Mouse (Mus musculus) common myeloid progenitor, adult 5-6 weeks (primary cell): ENCODE results near the gene Psmc5. TPM values are rescaled to one million over a fixed set of nuclear protein-coding genes. Genes with fewer than 3 reads are reported as not detected.

Experiments used
- ATAC-seq: replicated peaks from 2 replicates; pipeline ENCODE4 v1.8.0; 2016; ENCODE audit warnings: low read depth, mild to moderate bottlenecking, moderate TSS enrichment, inconsistent platforms; ENCODE audit not compliant: poor library complexity, severe bottlenecking
- total RNA-seq: library from RNA; stranded (forward); fragments of 200-1000, 187-1606 nt; gene quantifications from 2 replicates; pipeline ENCODE4 v1.2.3, GENCODE M21; 2017

Psmc5 gene
- total RNA-seq, 1 experiment from 2014 or later, result 109 TPM

GRCm38 (mm10) chr11:106268326-106269059 is 12.5 kb downstream of the Psmc5 start:
- no peak for ATAC-seq

GRCm38 (mm10) chr11:106269060-106269431 is 13.1 kb downstream of the Psmc5 start:
- no peak for ATAC-seq

GRCm38 (mm10) chr11:106271131-106271793 is 15.3 kb downstream of the Psmc5 start:
- no peak for ATAC-seq

- ATAC-seq, result no peak
Measured at GRCm38 (mm10) chr11:106271794-106272643, 16.1 kb downstream of the Psmc5 start.

GRCm38 (mm10) chr11:106272644-106273310 is 16.8 kb downstream of the Psmc5 start, which contains the start of gene Smarcd2:
Gene Smarcd2 (minus strand): TSS chr11:106272972.
- peak; percentile 80 for ATAC-seq

GRCm38 (mm10) chr11:106273311-106273684 is 17.3 kb downstream of the Psmc5 start:
- no peak for ATAC-seq

- no peak for ATAC-seq
Measured at GRCm38 (mm10) chr11:106273811-106274210, 17.9 kb downstream of the Psmc5 start.

GRCm38 (mm10) chr11:106274374-106274773 is 18.4 kb downstream of the Psmc5 start:
- no peak for ATAC-seq

- no peak for ATAC-seq
Measured at GRCm38 (mm10) chr11:106274971-106275411, 19.0 kb downstream of the Psmc5 start.

- peak; percentile 75 for ATAC-seq
Measured at GRCm38 (mm10) chr11:106276454-106276853, 20.5 kb downstream of the Psmc5 start, which contains the start of gene Tcam1. Gene Tcam1 (plus strand): TSS chr11:106276672.

GRCm38 (mm10) chr11:106282452-106282851 is 26.5 kb downstream of the Psmc5 start:
- ATAC-seq, result no peak

- ATAC-seq, result no peak
Measured at GRCm38 (mm10) chr11:106283371-106283770, 27.4 kb downstream of the Psmc5 start.

GRCm38 (mm10) chr11:106284126-106284525 is 28.2 kb downstream of the Psmc5 start:
- no peak for ATAC-seq

- no peak for ATAC-seq
Measured at GRCm38 (mm10) chr11:106286206-106286605, 30.3 kb downstream of the Psmc5 start.

GRCm38 (mm10) chr11:106286987-106287386 is 31.0 kb downstream of the Psmc5 start:
- ATAC-seq, result no peak

- 0 out of 2 replicates have a peak, but pooled peaks have one; percentile 52 for ATAC-seq
Measured at GRCm38 (mm10) chr11:106289369-106289768, 33.4 kb downstream of the Psmc5 start.

GRCm38 (mm10) chr11:106290376-106290775 is 34.4 kb downstream of the Psmc5 start:
- no peak for ATAC-seq

- ATAC-seq, result no peak
Measured at GRCm38 (mm10) chr11:106291861-106292260, 35.9 kb downstream of the Psmc5 start.

- ATAC-seq, result no peak
Measured at GRCm38 (mm10) chr11:106301765-106302164, 45.8 kb downstream of the Psmc5 start, which contains the start of gene Gh. Gene Gh (minus strand): TSS chr11:106301865.

- peak; percentile 94 for ATAC-seq
Measured at GRCm38 (mm10) chr11:106302634-106303033, 46.7 kb downstream of the Psmc5 start.
